Mouse (Mus musculus) spleen, postnatal 0 days (tissue): ENCODE results near the gene Ninj1. TPM values are rescaled to one million over a fixed set of nuclear protein-coding genes. Genes with fewer than 3 reads are reported as not detected.

ENCODE experiments used
- polyA plus RNA-seq: library from polyadenylated mRNA; unstranded; fragments of >200 nt; fragmentation: Nextera tagmentation; extraction: Ambion mirVana; gene quantifications from 2 replicates; pipeline ENCODE4 v1.2.1, GENCODE M21; 2015

Ninj1 gene
- polyA plus RNA-seq = 42.2 and 52.1 TPM in 2 replicates

DNA sequence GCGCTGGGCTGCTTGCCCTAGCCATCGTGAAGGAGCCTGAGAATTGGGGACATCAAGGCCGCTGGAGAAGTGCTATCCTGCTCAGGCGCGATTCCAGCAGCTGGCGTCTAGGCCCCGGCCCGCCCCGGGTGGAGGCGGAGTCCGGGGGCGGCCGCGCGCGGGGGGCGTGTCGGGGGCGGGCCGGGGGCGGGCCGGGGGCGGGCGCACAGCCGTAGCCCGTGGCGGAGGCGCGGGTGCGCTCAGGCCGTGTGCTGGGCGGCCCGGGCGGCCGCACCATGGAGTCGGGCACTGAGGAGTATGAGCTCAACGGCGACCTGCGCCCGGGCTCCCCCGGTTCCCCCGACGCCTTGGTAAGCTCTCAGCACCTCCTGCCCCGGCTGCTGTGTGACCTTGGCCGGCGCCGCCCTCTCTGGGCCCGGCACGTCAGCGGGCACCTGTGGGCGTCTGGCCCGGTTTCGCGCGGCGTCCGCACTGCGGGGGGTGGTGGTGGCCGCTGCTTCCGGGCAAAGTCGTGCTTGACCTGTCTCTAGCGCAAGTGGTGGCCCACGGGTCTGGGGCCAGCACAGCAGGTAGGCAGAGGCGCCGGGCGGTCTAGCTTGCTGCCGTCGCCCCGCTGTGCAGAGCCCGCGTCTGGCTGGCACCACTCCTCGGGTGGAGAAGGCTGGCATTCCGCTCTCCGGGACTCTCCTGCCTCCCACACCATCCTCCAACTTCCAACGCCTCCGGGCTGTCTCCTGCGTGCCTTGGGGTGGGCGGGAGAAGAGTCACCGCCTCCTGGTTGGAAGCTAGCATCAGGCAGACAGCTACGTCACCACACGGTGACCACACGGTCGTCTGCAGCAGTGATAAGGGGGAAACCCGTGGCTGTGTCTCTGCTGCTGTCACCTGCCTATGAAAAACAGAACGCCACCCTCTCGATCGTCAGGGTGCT lies at the start of gene Ninj1:
Ninj1 (plus strand) TSS at position 198 of the 931 bp plus-strand sequence.

DNA sequence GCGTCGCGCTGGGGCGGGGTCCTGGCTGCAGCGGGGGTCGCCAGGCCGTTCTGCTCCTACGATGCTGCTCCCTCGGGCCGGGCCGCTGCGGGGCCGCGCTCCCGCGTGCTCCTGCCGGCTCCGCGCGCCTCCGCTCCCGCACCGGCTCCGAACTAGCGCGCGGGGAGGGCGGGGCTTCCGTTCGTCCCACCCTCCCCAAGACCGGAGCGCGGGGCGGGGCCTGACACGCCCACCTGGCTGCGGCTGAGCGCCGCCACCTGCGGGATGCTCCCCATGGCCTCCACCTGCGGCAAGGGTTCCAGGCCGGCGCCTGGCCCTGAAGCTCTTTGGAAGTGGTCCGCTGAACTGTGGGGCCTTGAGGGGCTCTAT lies 39.4 kb upstream of the Ninj1 start, which contains the start of gene Wnk2:
Wnk2 (minus strand) TSS at position 157 of the 369 bp plus-strand sequence.

DNA sequence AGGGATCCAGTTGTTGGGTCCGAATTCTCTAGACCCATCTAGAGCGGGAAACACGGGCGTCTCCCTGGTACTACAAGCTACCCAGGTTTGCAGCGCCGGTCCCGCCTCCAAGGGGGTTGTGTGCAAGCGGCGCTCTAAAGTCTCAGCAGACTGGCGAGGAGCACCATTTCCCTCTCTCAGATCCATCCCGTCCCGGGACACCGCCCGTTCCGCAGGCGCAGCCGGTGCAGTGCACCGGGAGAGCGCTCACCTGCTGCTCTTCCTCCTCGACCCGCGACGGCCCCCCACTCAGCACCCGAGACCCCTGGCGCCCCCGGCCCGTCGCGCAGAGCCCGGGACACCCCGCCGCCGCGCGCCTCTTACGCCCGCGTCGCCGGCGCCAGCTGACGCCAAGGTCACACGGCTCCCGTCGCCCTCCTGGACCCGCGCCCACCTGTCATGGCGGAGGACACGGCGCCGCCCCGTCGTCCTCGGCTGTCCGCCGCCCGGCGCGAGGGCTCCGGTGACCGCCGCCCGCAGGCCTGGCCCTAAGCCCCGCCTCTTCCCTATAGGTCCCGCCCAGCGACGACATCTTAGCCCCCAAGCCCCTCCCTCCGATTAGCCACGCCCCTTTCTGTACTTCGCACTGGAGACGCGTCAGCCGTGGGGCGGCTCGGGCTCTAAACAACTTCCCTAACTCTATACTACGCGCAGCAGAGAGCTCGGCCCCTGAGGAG lies 28.4 kb downstream of the Ninj1 start, which contains the start of gene Card19:
Card19 (minus strand) TSS at position 534 of the 716 bp plus-strand sequence.

Other genes starting within 250 kb of the Ninj1 start
- gene Fam120a, start 219.5 kb upstream of the Ninj1 start, polyA plus RNA-seq = 25.1 and 26.4 TPM in 2 replicates
- gene Wnk2, start 39.5 kb upstream of the Ninj1 start, polyA plus RNA-seq = 0.05 and 0.07 TPM in 2 replicates
- 45.1 and 59.2 TPM in 2 replicates for gene Card19, start 28.6 kb downstream of the Ninj1 start, polyA plus RNA-seq
- 8.7 and 11.3 TPM in 2 replicates for gene Susd3, start 61.2 kb downstream of the Ninj1 start, polyA plus RNA-seq
- 1.6 and 2.0 TPM in 2 replicates for gene Fgd3, start 132.8 kb downstream of the Ninj1 start, polyA plus RNA-seq
- gene Bicd2, start 154.1 kb downstream of the Ninj1 start, polyA plus RNA-seq = 10.2 and 12.0 TPM in 2 replicates
- gene Ippk, start 233.8 kb downstream of the Ninj1 start, polyA plus RNA-seq = 6.1 and 7.4 TPM in 2 replicates